Mouse (Mus musculus) kidney, adult 2 months (tissue): ENCODE data around the gene Ift122. TPM values are rescaled to one million over a fixed set of nuclear protein-coding genes. Genes with fewer than 3 reads are reported as not detected.

Source experiments
- DNase-seq: peaks from one replicate; pipeline ENCODE4 v3.0.0; 2021
- H3K27ac ChIP-seq: fragments of 200-500 bp; 2 replicates; pipeline ENCODE4 v1.5.1; 2012; ENCODE audit warnings: low read depth, low read length, control low read depth, inconsistent platforms; ENCODE audit not compliant: insufficient read depth
- H3K27me3 ChIP-seq: fragments of 200-500 bp; replicated peaks from 2 replicates; pipeline ENCODE4 v1.6.1; 2012; ENCODE audit warnings: mild to moderate bottlenecking, moderate library complexity, low read length, inconsistent platforms; ENCODE audit not compliant: control insufficient read depth, insufficient read depth
- H3K36me3 ChIP-seq: fragments of 200-500 bp; 2 replicates; pipeline ENCODE4 v1.6.1; 2012; ENCODE audit warnings: mild to moderate bottlenecking, moderate library complexity, low read length, inconsistent platforms; ENCODE audit not compliant: control insufficient read depth, insufficient read depth
- H3K4me1 ChIP-seq: fragments of 200-500 bp; 2 replicates; pipeline ENCODE4 v1.6.1; 2011; ENCODE audit warnings: low read length; ENCODE audit not compliant: control insufficient read depth, insufficient read depth
- H3K4me3 ChIP-seq: fragments of 200-500 bp; 2 replicates; pipeline ENCODE4 v1.5.1; 2011; ENCODE audit warnings: mild to moderate bottlenecking, low read depth, low read length, control low read depth; ENCODE audit not compliant: insufficient read depth
- CTCF ChIP-seq: fragments of 200-500 bp; conservative IDR thresholded peaks from 2 replicates; pipeline ENCODE4 v1.5.1; 2011; ENCODE audit warnings: low read depth, mild to moderate bottlenecking, control low read depth, low read length, moderate library complexity, mixed read lengths; ENCODE audit not compliant: insufficient read depth, insufficient read length
- POLR2A ChIP-seq: fragments of 200-500 bp; IDR thresholded peaks from one replicate; pipeline ENCODE4 v1.6.1; 2011; ENCODE audit warnings: low read depth, low read length, control low read depth
- WGBS: fragments of 180-500 bp; shearing (Covaris S2); methylation state at CpG from one replicate; pipeline ENCODE4 v1.1.7; 2018; 5-methylcytosine and 5-hydroxymethylcytosine counted together
- polyA plus RNA-seq: library from polyadenylated mRNA; depleted of rRNA; stranded (reverse); fragments of >200 nt; gene quantifications from 2 replicates; pipeline ENCODE4 v1.2.3, GENCODE M21; 2012; rRNA removed

The Ift122 gene
- polyA plus RNA-seq, 1 experiment: 29.2 TPM

- 71% methylated on average over 16 of the region's 16 CpGs for WGBS
- no peaks in the 10 kb centered on the region for H3K36me3 ChIP-seq
- no peaks in the 10 kb centered on the region for H3K27me3 ChIP-seq
- H3K4me1 ChIP-seq: peaks cover 4% of the 10 kb centered on the region; the same call in 1 of the 2 replicates
- DNase-seq: no peak
- no peak overlapping the region for H3K27ac ChIP-seq
- H3K4me3 ChIP-seq: no peak overlapping the region
- TF ChIP-seq POLR2A: no peak
- no peak for TF ChIP-seq CTCF
Observed at GRCm38 (mm10) chr6:115973881-115974662, 120.8 kb downstream of the Ift122 start.

- peaks cover 4% of the 10 kb centered on the region; the same call in 1 of the 2 replicates for H3K4me1 ChIP-seq
- 81% methylated on average over 8 of the region's 8 CpGs for whole genome bisulfite sequencing
- no peak for DNase-seq
- no peak overlapping the region for H3K27ac ChIP-seq
- H3K36me3 ChIP-seq: no peaks in the 10 kb centered on the region
- TF ChIP-seq POLR2A: no peak
- no peak for TF ChIP-seq CTCF
- no peaks in the 10 kb centered on the region for H3K27me3 ChIP-seq
- H3K4me3 ChIP-seq: no peak overlapping the region
Observed at GRCm38 (mm10) chr6:115975606-115976005, 122.3 kb downstream of the Ift122 start.

Other genes starting within 250 kb of the Ift122 start
- 103 and 106 TPM in 2 replicates for gene Raf1, start 176.8 kb upstream of the Ift122 start, polyA plus RNA-seq
- 0.50 TPM in 2 replicates for gene Tmem40, start 91.1 kb upstream of the Ift122 start, polyA plus RNA-seq
- gene Cand2, start 78.9 kb upstream of the Ift122 start, polyA plus RNA-seq: 4.0 and 4.3 TPM in 2 replicates
- 499 and 560 TPM in 2 replicates for gene Rpl32, start 44.7 kb upstream of the Ift122 start, polyA plus RNA-seq
- gene Efcab12, start 15.1 kb upstream of the Ift122 start, polyA plus RNA-seq: 2.2 and 2.3 TPM in 2 replicates
- gene Mbd4, start 99 bp upstream of the Ift122 start, polyA plus RNA-seq: 1.6 and 1.9 TPM in 2 replicates
- 0.66 and 0.96 TPM in 2 replicates for gene Rho, start 78.3 kb downstream of the Ift122 start, polyA plus RNA-seq
- not detected in 2 replicates for gene H1foo, start 91.5 kb downstream of the Ift122 start, polyA plus RNA-seq
- gene Plxnd1, start 141.5 kb downstream of the Ift122 start, polyA plus RNA-seq: 54.2 and 60.2 TPM in 2 replicates